Mouse (Mus musculus) kidney, adult 11 months (tissue): ENCODE data around the gene Snx15.

Source experiments
- DNase-seq: peaks from one replicate; pipeline ENCODE4 v3.0.0; 2022

Gene Snx15

GRCm38 (mm10) chr19:6118677-6119185 is 9.4 kb downstream of the Snx15 start:
- no peak for DNase-seq

- DNase-seq: peak; percentile 88
Measured at GRCm38 (mm10) chr19:6117986-6118676, 10.0 kb downstream of the Snx15 start, which contains the start of gene Sac3d1. TSS of gene Sac3d1 (minus strand) at chr19:6118650.

GRCm38 (mm10) chr19:6117346-6117985 is 10.6 kb downstream of the Snx15 start:
- DNase-seq: no peak

- peak; percentile 61 for DNase-seq
Measured at GRCm38 (mm10) chr19:6116113-6116850, 11.8 kb downstream of the Snx15 start.

- peak; percentile 24 for DNase-seq
Measured at GRCm38 (mm10) chr19:6113116-6113515, 15.0 kb downstream of the Snx15 start.

GRCm38 (mm10) chr19:6105586-6105985 is 22.5 kb downstream of the Snx15 start, which contains the start of gene Naaladl1:
TSS of gene Naaladl1 (plus strand) at chr19:6105782.
- DNase-seq: no peak

GRCm38 (mm10) chr19:6104476-6104875 is 23.6 kb downstream of the Snx15 start:
- no peak for DNase-seq

GRCm38 (mm10) chr19:6102169-6102853 is 25.8 kb downstream of the Snx15 start:
- no peak for DNase-seq

- DNase-seq: no peak
Measured at GRCm38 (mm10) chr19:6101186-6101585, 26.9 kb downstream of the Snx15 start.

GRCm38 (mm10) chr19:6097847-6098246 is 30.3 kb downstream of the Snx15 start:
- DNase-seq: no peak

- no peak for DNase-seq
Measured at GRCm38 (mm10) chr19:6094119-6094518, 34.0 kb downstream of the Snx15 start, which contains the start of gene AC131692.1. TSS of gene AC131692.1 (plus strand) at chr19:6094419.

GRCm38 (mm10) chr19:6088841-6089240 is 39.3 kb downstream of the Snx15 start:
- no peak for DNase-seq

- DNase-seq: peak; percentile 59
Measured at GRCm38 (mm10) chr19:6085417-6085879, 42.7 kb downstream of the Snx15 start.

- peak; percentile 97 for DNase-seq
Measured at GRCm38 (mm10) chr19:6084478-6085248, 43.4 kb downstream of the Snx15 start, which contains the start of the genes Zfpl1 and Cdca5. TSS of gene Zfpl1 (minus strand) at chr19:6084956. TSS of gene Cdca5 (plus strand) at chr19:6084983.

- no peak for DNase-seq
Measured at GRCm38 (mm10) chr19:6082156-6082555, 45.9 kb downstream of the Snx15 start, which contains the start of gene Gm28374. TSS of gene Gm28374 (minus strand) at chr19:6082256.

GRCm38 (mm10) chr19:6079983-6080480 is 48.1 kb downstream of the Snx15 start, which contains the start of gene Tmem262:
TSS of gene Tmem262 (plus strand) at chr19:6080033.
- no peak for DNase-seq

- DNase-seq: peak; percentile 86
Measured at GRCm38 (mm10) chr19:6076564-6077393, 51.3 kb downstream of the Snx15 start, which contains the start of gene Vps51. TSS of gene Vps51 (minus strand) at chr19:6077231.

GRCm38 (mm10) chr19:6073889-6074288 is 54.2 kb downstream of the Snx15 start:
- no peak for DNase-seq

GRCm38 (mm10) chr19:6071261-6071660 is 56.8 kb downstream of the Snx15 start:
- no peak for DNase-seq

- no peak for DNase-seq
Measured at GRCm38 (mm10) chr19:6070571-6071250, 57.4 kb downstream of the Snx15 start.
